35 mouse cellular contexts compared by ENCODE assay signal in genomic region chr10:13541721-13542120, GRCm38 (mm10).
"Had no signal": no experiment of that assay in that cellular context is flagged by ENCODE, and none has a peak within 500 bp of the region (broad histone marks: within the 10 kb centered on the region; RNA-seq: fewer than 3 reads in every experiment).

No protein-coding gene starts in this region.

- H3K4me1 ChIP-seq: heart, embryonic 10.5 days; heart, embryonic 13.5 days; heart, embryonic 15.5 days; hindbrain, embryonic 10.5 days; hindbrain, embryonic 12.5 days; hindbrain, embryonic 13.5 days; hindbrain, embryonic 15.5 days; intestine, embryonic 15.5 days; kidney, embryonic 15.5 days had no signal

- H3K27ac ChIP-seq: heart, adult 2 months; heart, embryonic 10.5 days; heart, embryonic 13.5 days; heart, embryonic 15.5 days; hindbrain, embryonic 10.5 days; hindbrain, embryonic 12.5 days; hindbrain, embryonic 13.5 days; hindbrain, embryonic 14.5 days; hindbrain, embryonic 15.5 days; hindbrain, postnatal 0 days; intestine, embryonic 15.5 days; kidney, embryonic 15.5 days; kidney, postnatal 0 days; layer of hippocampus, adult 2 months had no signal

- ATAC-seq: hindbrain, embryonic 16.5 days; hindbrain, postnatal 0 days; inflammation-experienced regulatory T-cells, adult 6 months; intestine, embryonic 15.5 days; intestine, embryonic 16.5 days; intestine, postnatal 0 days had no signal

- H3K9ac ChIP-seq: heart, embryonic 13.5 days; heart, embryonic 15.5 days; hindbrain, embryonic 12.5 days; hindbrain, embryonic 13.5 days; hindbrain, embryonic 14.5 days; hindbrain, embryonic 15.5 days; intestine, embryonic 15.5 days; kidney, embryonic 15.5 days had no signal

- DNase-seq: heart, adult 2 months; heart, postnatal 10 days; heart, postnatal 14 days; heart, postnatal 36 days; heart, postnatal 4 days; kidney, adult 11 months; kidney, adult 18-20 months; kidney, adult 2 months; kidney, adult 8-10 months; kidney, adult 9 months; kidney, postnatal 10 days; kidney, postnatal 14 days; kidney, postnatal 25 days; kidney, postnatal 36 days; kidney, postnatal 4 days; layer of hippocampus, adult 9-11 months; layer of hippocampus, postnatal 36 days had no signal

- H3K36me3 ChIP-seq: intestine, embryonic 15.5 days had no signal

- H3K27me3 ChIP-seq: heart, embryonic 13.5 days; heart, embryonic 15.5 days; hindbrain, embryonic 12.5 days; hindbrain, embryonic 13.5 days; hindbrain, embryonic 15.5 days; intestine, embryonic 15.5 days; kidney, embryonic 15.5 days had no signal

- H3K4me2 ChIP-seq: heart, embryonic 11.5 days; heart, embryonic 13.5 days; heart, embryonic 15.5 days; hindbrain, embryonic 12.5 days; hindbrain, embryonic 13.5 days; hindbrain, embryonic 14.5 days; hindbrain, embryonic 15.5 days; intestine, embryonic 15.5 days; kidney, embryonic 15.5 days had no signal

- H3K4me3 ChIP-seq: heart, adult 2 months; heart, embryonic 10.5 days; heart, embryonic 13.5 days; heart, embryonic 15.5 days; hindbrain, embryonic 10.5 days; hindbrain, embryonic 12.5 days; hindbrain, embryonic 13.5 days; hindbrain, embryonic 15.5 days; intestine, embryonic 15.5 days; kidney, embryonic 15.5 days; layer of hippocampus, adult 2 months had no signal

- H3K9me3 ChIP-seq: heart, embryonic 10.5 days; heart, embryonic 13.5 days; heart, embryonic 15.5 days; hindbrain, embryonic 10.5 days; hindbrain, embryonic 12.5 days; hindbrain, embryonic 13.5 days; hindbrain, embryonic 15.5 days; intestine, embryonic 15.5 days; kidney, embryonic 15.5 days had no signal
